Mouse (Mus musculus): ENCODE measurements around the gene Cmss1.
"Not testable (repeated sequence)": the region's sequence is repeated elsewhere in the genome, so short reads cannot be mapped to it uniquely, and the experiment has no call there.

The Cmss1 gene

DNA sequence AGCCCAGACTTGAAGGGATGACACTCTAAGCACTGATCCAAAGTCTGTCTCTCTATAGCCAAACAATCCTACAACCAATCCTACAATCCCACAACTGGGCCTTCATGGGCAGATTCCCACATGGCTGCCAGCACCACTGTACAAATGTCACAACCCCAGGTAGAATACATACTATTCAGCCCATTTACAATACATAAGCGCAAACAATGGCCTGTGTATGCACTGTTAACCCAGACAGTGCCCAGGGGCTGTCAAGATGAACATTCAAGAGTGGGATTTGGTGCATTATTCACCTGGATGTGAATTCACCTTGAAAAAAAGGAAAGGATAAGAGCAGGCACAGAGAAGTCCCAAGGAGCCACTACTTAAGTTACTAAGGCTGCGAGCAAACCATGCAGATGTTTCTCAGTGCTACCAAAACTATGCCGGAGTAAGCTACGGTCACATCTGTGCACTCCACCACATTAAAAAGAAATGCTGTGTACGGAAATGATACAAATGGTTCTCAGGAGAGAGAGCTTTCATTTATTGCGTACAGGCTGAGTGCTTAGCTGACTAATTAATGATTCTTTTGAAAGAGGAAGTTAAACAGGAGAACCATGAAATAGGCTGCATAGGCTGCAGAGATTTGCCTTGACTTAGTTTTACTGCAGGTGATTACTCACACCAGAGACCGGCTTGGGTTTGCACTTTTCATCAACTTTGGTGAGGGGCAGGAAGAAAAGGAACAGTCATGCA is 184.8 kb downstream of the Cmss1 start:
- DNase-seq: no peak

- peak; percentile 65 for DNase-seq
These were observed 185.7 kb downstream of the Cmss1 start for GRCm38 (mm10) chr16:57420773-57421556.

DNA sequence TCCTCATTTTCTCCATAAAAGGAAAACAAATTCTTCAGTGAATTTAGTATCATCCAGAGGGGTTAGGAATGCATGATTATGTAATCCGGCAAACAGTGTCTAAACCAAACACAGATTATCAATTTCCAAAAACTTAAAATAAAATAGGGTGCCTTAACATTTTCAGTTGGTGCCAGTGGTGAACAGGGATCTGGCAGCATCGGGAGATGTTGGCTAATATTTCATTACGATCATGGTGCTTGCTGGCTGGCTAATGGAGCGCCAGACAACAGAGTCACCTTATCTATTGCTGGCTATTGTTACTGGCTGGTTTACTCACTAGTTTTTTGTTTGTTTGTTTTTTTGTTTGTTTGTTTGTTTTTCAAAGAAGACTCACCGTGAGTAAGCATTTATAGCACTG is 186.8 kb downstream of the Cmss1 start:
- no peak for DNase-seq

DNA sequence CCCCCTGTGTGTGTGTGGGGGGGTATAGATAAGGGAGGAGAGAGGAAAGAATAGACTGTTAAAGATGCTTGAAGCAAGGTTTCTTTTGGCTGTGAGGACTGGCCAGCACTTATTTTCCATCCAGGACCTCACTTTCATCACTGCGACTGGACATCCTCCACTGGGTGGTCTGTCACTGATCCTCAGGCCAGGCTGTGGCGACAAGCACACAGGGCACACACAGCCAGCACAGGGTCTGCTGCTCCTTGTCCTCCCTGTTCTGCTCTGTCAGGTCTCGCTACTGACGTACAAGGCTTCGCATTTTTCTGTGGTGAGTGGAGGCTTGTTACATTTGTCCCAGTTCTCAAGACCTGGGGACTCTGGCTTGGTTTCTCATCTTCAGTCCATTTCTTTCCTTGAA is 187.3 kb downstream of the Cmss1 start:
- DNase-seq: no peak

GRCm38 (mm10) chr16:57417955-57418354 is 188.7 kb downstream of the Cmss1 start:
- DNase-seq: no peak

DNA sequence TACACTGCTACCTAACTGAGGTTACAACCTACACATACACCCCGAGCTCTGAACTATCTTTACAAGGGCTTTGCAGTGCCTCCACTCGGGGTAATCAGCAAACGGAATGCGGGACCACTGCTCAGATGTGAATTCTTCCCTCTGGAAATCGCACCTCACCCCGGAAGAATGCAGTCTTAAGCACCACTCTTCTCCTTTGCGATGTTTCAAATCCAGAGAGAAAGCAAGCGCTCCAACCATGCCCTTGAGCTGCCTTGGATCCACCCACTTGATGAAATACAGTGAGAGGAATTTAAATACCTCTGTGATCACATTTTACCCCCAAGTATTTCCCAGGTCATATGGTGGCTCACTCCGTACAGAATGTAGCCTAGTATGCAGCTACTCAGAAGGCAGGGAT is 189.6 kb downstream of the Cmss1 start:
- DNase-seq: no peak

- no peak for DNase-seq
These were observed 190.6 kb downstream of the Cmss1 start for GRCm38 (mm10) chr16:57416049-57416448.

DNA sequence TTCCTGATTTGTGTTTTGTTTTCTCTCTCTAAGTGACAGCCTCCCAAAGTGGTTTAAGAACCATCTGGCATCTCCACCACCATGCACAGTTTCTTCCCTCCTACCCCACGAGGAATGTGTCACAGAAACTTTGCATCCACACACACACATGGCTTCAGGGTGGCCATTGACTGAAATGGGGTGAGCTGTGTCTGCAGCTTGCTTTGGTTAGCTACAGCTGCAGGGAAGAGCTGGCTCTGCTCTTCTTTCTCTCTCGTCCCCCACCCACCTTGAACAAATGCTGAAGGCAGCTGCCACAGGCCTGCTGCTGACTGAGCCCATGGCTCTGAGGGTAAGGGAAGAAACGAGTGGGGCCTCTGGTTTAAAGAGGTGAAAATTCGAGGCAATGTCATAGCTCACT is 193.9 kb downstream of the Cmss1 start:
- no peak for DNase-seq

GRCm38 (mm10) chr16:57403825-57404224 is 202.8 kb downstream of the Cmss1 start:
- no peak for DNase-seq

DNA sequence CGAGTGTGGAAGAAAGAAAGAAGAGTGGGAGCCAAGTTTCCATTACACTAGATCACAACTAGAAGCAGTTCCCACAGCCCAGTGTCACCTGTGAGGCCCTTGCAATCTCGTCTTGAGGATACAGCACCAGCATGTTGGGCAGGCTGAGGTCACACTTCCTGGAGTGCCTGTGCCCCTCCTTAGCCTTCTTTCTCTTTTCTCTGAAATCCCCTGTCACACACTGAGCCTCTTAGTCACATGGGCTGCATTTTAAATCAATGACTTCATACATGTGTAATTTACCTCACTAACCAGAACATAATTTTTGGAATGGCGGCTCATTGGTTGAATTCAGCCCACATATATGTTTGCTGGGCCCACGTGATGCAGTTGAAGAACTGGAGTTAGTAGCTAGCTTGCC is 203.8 kb downstream of the Cmss1 start:
- no peak for DNase-seq

GRCm38 (mm10) chr16:57401702-57402101 is 205.0 kb downstream of the Cmss1 start:
- DNase-seq: peak; percentile 23

DNA sequence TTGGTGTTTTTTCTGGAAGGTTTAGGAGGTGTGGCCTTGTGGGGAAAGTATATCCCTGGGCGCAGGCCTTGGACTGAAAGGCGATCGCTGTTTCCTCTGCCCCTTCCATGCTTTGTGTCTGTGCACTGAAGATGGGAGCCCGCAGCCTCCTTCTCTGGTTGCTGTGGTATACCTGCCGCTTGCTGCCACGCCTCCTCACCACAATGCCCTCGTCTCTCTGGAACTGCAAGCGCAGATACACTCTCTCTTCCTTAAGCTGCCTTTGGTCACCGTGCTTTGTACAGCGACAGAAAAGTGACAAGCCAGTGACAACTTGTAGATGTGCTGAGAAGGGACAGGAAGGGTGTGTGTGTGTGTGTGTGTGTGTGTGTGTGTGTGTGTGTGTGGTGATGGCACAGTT is 207.1 kb downstream of the Cmss1 start:
- no peak for DNase-seq

GRCm38 (mm10) chr16:57398387-57399214 is 208.1 kb downstream of the Cmss1 start:
- peak; percentile 79 for DNase-seq

GRCm38 (mm10) chr16:57397845-57398244 is 208.8 kb downstream of the Cmss1 start:
- no peak for DNase-seq

- no peak for DNase-seq
These were observed 210.4 kb downstream of the Cmss1 start for GRCm38 (mm10) chr16:57396249-57396648.

GRCm38 (mm10) chr16:57393161-57393560 is 213.5 kb downstream of the Cmss1 start:
- peak; percentile 59 for DNase-seq

DNA sequence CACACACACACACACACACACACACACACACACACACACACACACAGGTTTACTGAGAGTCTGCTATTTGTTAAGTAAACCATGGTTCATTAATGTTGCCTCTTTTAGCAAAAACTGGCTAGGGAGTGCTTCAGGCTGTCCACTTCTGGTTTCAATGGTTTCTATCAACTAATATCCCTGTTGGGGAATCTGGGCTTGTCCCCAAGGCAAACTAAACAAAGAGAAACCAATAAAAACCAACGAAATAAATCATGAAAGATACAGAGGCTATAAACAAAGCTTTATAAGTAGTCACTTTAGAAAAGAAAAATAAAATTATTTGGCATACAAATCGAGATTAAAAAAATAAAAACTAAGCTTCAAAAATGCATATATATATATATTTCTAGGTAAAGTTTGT is 214.2 kb downstream of the Cmss1 start:
- DNase-seq: peak; percentile 34

GRCm38 (mm10) chr16:57391171-57391570 is 215.5 kb downstream of the Cmss1 start:
- not testable (repeated sequence) for DNase-seq

DNA sequence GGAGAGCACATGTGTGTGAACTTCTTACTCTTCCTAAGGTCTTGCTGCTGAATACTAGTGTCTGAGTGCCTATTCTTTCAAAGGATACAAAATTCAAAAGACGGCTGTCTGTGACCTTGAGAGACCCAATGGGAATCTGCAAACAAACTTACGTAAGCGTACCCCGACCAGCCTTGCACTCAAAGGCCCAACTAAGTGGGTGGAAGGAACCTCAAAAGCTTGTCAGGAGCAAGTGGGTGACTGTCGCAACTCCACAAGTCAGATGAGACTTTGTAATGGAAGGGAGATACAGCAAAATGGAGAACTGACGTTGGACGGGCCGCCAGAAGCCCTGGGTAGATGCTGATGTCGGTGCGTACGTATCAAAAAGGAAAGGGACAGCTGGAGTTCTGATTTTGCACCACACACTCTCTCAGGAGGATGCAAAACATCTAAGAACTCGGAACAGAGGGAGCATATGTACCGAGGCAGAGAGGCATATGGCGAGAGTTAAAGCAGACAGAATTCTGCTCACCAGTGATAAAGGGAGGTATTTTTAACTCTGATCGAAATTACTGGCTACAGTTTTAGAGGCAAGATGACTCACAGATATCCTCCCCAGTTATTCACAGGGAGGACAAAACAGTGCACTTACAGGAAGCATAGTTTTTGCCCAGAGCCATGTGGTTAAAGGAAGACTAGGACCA is 217.0 kb downstream of the Cmss1 start:
- no peak for DNase-seq

GRCm38 (mm10) chr16:57384274-57384673 is 222.4 kb downstream of the Cmss1 start:
- DNase-seq: no peak

- DNase-seq: no peak
These were observed 223.2 kb downstream of the Cmss1 start for GRCm38 (mm10) chr16:57383266-57383971.

Measured in kidney, postnatal 14 days (tissue).